Mouse (Mus musculus): ENCODE measurements at regions not wholly inside any gene's neighbourhood (a gene's known extent, or its start where the extent isn't known, plus 50 kb on each side); places are given as distances from the start of the nearest gene placed in this dataset.
A peak's percentile ranks its signal among the peaks of the same experiment; 100 is the strongest.

GRCm38 (mm10) chr12:99632988-99633387, 69.6 kb upstream of the Foxn3 start:
- H3K27ac ChIP-seq (ENCODE audit: poor library complexity, severe bottlenecking): no peak overlapping the region
- H3K27me3 ChIP-seq (replicated peaks): no peaks in the 10 kb centered on the region
- H3K4me2 ChIP-seq: no peak overlapping the region
- peaks cover 6% of the 10 kb centered on the region; the same call in 1 of the 2 replicates for H3K9me3 ChIP-seq (replicated peaks)
- H3K4me1 ChIP-seq (replicated peaks): peaks cover 3% of the 10 kb centered on the region
- H3K9ac ChIP-seq: no peak overlapping the region
- ATAC-seq (ENCODE audit: insufficient number of reproducible peaks, low FRiP score): no peak
- H3K36me3 ChIP-seq: no peaks in the 10 kb centered on the region
- H3K4me3 ChIP-seq: no peak overlapping the region
- WGBS: 85% methylated on average over 6 of the region's 6 CpGs

GRCm38 (mm10) chr12:99629606-99630005, 66.2 kb upstream of the Foxn3 start:
- Histone ChIP-seq H3K4me1 (replicated peaks) (peaks cover 4% of the 10 kb centered on the region), H3K36me3 (no peaks in the 10 kb centered on the region), H3K9ac (no peak overlapping the region), H3K27me3 (replicated peaks) (no peaks in the 10 kb centered on the region), H3K4me2 (no peak overlapping the region), H3K27ac (ENCODE audit: poor library complexity, severe bottlenecking) (no peak overlapping the region), H3K9me3 (replicated peaks) (no peaks in the 10 kb centered on the region), H3K4me3 (no peak overlapping the region)
- ATAC-seq (ENCODE audit: insufficient number of reproducible peaks, low FRiP score): no peak
- 80% methylated on average over 4 of the region's 4 CpGs for WGBS

GRCm38 (mm10) chr12:99628421-99628820, 65.0 kb upstream of the Foxn3 start:
- peaks cover 4% of the 10 kb centered on the region for H3K4me1 ChIP-seq (replicated peaks)
- H3K27ac ChIP-seq (ENCODE audit: poor library complexity, severe bottlenecking): no peak overlapping the region
- H3K27me3 ChIP-seq (replicated peaks): no peaks in the 10 kb centered on the region
- no peak for ATAC-seq (ENCODE audit: insufficient number of reproducible peaks, low FRiP score)
- peak overlapping the region; percentile 74; the same call in 1 of the 2 replicates for H3K4me3 ChIP-seq
- WGBS: 61% methylated on average over 3 of the region's 3 CpGs
- peak overlapping the region; percentile 82 for H3K4me2 ChIP-seq
- H3K9ac ChIP-seq: peak overlapping the region; percentile 71; the same call in 1 of the 2 replicates
- H3K36me3 ChIP-seq: no peaks in the 10 kb centered on the region
- H3K9me3 ChIP-seq (replicated peaks): no peaks in the 10 kb centered on the region

- Histone ChIP-seq H3K4me3 (peak overlapping the region; percentile 74), H3K4me2 (peak overlapping the region; percentile 82), H3K9ac (peak overlapping the region; percentile 71), H3K27ac (ENCODE audit: poor library complexity, severe bottlenecking) (no peak overlapping the region), H3K9me3 (replicated peaks) (no peaks in the 10 kb centered on the region), H3K27me3 (replicated peaks) (no peaks in the 10 kb centered on the region), H3K36me3 (no peaks in the 10 kb centered on the region), H3K4me1 (replicated peaks) (peaks cover 4% of the 10 kb centered on the region)
- WGBS: under 1% methylated on average over 30 of the region's 30 CpGs
- peak; percentile 91 for ATAC-seq (ENCODE audit: insufficient number of reproducible peaks, low FRiP score)
Measured at GRCm38 (mm10) chr12:99627898-99628231, 64.5 kb upstream of the Foxn3 start.

GRCm38 (mm10) chr12:99627201-99627897, 64.0 kb upstream of the Foxn3 start:
- Histone ChIP-seq H3K27ac (ENCODE audit: poor library complexity, severe bottlenecking) (no peak overlapping the region), H3K27me3 (replicated peaks) (no peaks in the 10 kb centered on the region), H3K4me3 (peak overlapping the region; percentile 74), H3K4me1 (replicated peaks) (peaks cover 4% of the 10 kb centered on the region), H3K4me2 (peak overlapping the region; percentile 82), H3K9me3 (replicated peaks) (no peaks in the 10 kb centered on the region), H3K36me3 (no peaks in the 10 kb centered on the region), H3K9ac (peak overlapping the region; percentile 71)
- 2% methylated on average over 40 of the region's 40 CpGs for WGBS
- ATAC-seq (ENCODE audit: insufficient number of reproducible peaks, low FRiP score): no peak

- no peak for ATAC-seq (ENCODE audit: insufficient number of reproducible peaks, low FRiP score)
- no peak overlapping the region for H3K4me3 ChIP-seq
- H3K4me2 ChIP-seq: no peak overlapping the region
- 77% methylated on average over 4 of the region's 4 CpGs for WGBS
- H3K27me3 ChIP-seq (replicated peaks): no peaks in the 10 kb centered on the region
- H3K36me3 ChIP-seq: no peaks in the 10 kb centered on the region
- no peaks in the 10 kb centered on the region for H3K9me3 ChIP-seq (replicated peaks)
- peaks cover 4% of the 10 kb centered on the region for H3K4me1 ChIP-seq (replicated peaks)
- H3K27ac ChIP-seq (ENCODE audit: poor library complexity, severe bottlenecking): no peak overlapping the region
- no peak overlapping the region for H3K9ac ChIP-seq
Measured at GRCm38 (mm10) chr12:99626147-99626546, 62.8 kb upstream of the Foxn3 start.

GRCm38 (mm10) chr12:99625094-99625493, 61.7 kb upstream of the Foxn3 start:
- no peaks in the 10 kb centered on the region for H3K27me3 ChIP-seq (replicated peaks)
- H3K36me3 ChIP-seq: no peaks in the 10 kb centered on the region
- H3K9me3 ChIP-seq (replicated peaks): no peaks in the 10 kb centered on the region
- 32% methylated on average over 9 of the region's 9 CpGs for WGBS
- no peak for ATAC-seq (ENCODE audit: insufficient number of reproducible peaks, low FRiP score)
- H3K27ac ChIP-seq (ENCODE audit: poor library complexity, severe bottlenecking): no peak overlapping the region
- H3K4me2 ChIP-seq: no peak overlapping the region
- H3K4me3 ChIP-seq: no peak overlapping the region
- no peak overlapping the region for H3K9ac ChIP-seq
- peaks cover 4% of the 10 kb centered on the region for H3K4me1 ChIP-seq (replicated peaks)

- H3K36me3 ChIP-seq: no peaks in the 10 kb centered on the region
- H3K4me3 ChIP-seq: no peak overlapping the region
- H3K27me3 ChIP-seq (replicated peaks): no peaks in the 10 kb centered on the region; the same call in 1 of the 2 replicates
- H3K9ac ChIP-seq: no peak overlapping the region
- H3K9me3 ChIP-seq (replicated peaks): no peaks in the 10 kb centered on the region
- 73% methylated on average over 2 of the region's 2 CpGs for WGBS
- ATAC-seq (ENCODE audit: insufficient number of reproducible peaks, low FRiP score): no peak
- H3K27ac ChIP-seq (ENCODE audit: poor library complexity, severe bottlenecking): no peak overlapping the region
- no peak overlapping the region for H3K4me2 ChIP-seq
- H3K4me1 ChIP-seq (replicated peaks): no peaks in the 10 kb centered on the region
Measured at GRCm38 (mm10) chr12:99622238-99622637, 58.9 kb upstream of the Foxn3 start.

- no peaks in the 10 kb centered on the region for H3K4me1 ChIP-seq (replicated peaks)
- H3K4me2 ChIP-seq: no peak overlapping the region
- no peak overlapping the region for H3K4me3 ChIP-seq
- ATAC-seq (ENCODE audit: insufficient number of reproducible peaks, low FRiP score): no peak
- H3K27me3 ChIP-seq (replicated peaks): no peaks in the 10 kb centered on the region; the same call in 1 of the 2 replicates
- 85% methylated on average over 14 of the region's 14 CpGs for WGBS
- no peaks in the 10 kb centered on the region for H3K36me3 ChIP-seq
- no peak overlapping the region for H3K9ac ChIP-seq
- no peaks in the 10 kb centered on the region for H3K9me3 ChIP-seq (replicated peaks)
- H3K27ac ChIP-seq (ENCODE audit: poor library complexity, severe bottlenecking): no peak overlapping the region
Measured at GRCm38 (mm10) chr12:99617241-99617804, 53.9 kb upstream of the Foxn3 start.

- Histone ChIP-seq H3K9ac (no peak overlapping the region), H3K4me3 (no peak overlapping the region), H3K4me1 (replicated peaks) (peaks cover 14% of the 10 kb centered on the region), H3K27me3 (replicated peaks) (no peaks in the 10 kb centered on the region; the same call in 1 of the 2 replicates), H3K9me3 (replicated peaks) (no peaks in the 10 kb centered on the region), H3K36me3 (no peaks in the 10 kb centered on the region), H3K4me2 (no peak overlapping the region), H3K27ac (ENCODE audit: poor library complexity, severe bottlenecking) (no peak overlapping the region)
- WGBS: 60% methylated on average over 6 of the region's 6 CpGs
- no peak for ATAC-seq (ENCODE audit: insufficient number of reproducible peaks, low FRiP score)
Measured at GRCm38 (mm10) chr12:99614420-99614819, 51.0 kb upstream of the Foxn3 start.

Measured in heart, embryonic 12.5 days (tissue).